Mouse (Mus musculus): ENCODE data around the gene Ccl9. TPM values are rescaled to one million over a fixed set of nuclear protein-coding genes. Genes with fewer than 3 reads are reported as not detected.

Ccl9 gene
- polyA plus RNA-seq, 1 experiment: not detected

DNA sequence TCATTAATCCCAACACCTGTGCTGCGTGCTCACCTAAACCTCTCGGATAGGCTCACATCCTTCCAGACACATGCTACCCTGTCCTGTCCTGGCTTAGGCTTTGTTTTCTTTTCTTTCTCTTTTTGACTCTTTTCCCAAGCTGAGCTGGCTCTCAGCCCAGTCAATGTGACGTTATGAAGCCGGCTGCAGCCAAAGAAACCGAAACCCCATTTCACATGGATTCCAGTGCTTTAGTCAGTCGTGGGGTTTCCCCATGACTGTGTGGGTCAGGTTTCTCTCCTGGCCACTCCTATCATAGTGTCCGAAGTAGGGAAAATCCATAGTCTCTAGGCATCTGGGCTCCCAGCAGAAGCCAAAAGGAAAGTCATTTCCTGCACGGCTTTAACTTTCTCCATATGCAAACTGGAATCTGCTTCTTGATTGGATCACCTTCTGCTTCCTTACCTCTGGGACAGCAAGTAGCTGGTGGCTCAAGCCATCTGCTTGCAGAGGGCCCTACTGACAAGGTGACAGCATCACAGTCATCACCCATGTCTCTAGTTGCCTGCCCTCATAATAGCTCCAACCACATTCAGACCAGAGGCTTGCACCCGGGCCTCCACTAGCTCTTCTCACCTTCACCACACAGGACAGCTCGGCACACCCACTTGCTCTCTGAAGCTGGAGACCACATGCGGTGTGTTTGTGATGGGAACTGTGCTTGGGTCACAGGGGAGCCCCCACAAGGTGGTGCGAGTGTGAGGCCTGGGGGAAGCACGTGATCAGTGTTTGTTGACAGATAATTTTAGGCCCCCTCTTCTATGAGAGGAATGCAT, 43.6 kb downstream of the Ccl9 start:
- Histone ChIP-seq H3K9me3 (ENCODE audit: control insufficient read depth, low read length) (no peaks in the 10 kb centered on the region), H3K36me3 (ENCODE audit: control insufficient read depth) (no peaks in the 10 kb centered on the region), H3K27me3 (ENCODE audit: control insufficient read depth) (no peaks in the 10 kb centered on the region), H3K4me1 (ENCODE audit: control insufficient read depth) (no peaks in the 10 kb centered on the region), H3K4me3 (replicated peaks) (no peak overlapping the region)
- TF ChIP-seq TAL1 (IDR thresholded peaks at IDR 0.05; ENCODE audit: low read length) (no peak), GATA1 (IDR thresholded peaks at IDR 0.05; ENCODE audit: low read length) (no peak)

GRCm38 (mm10) chr11:83534143-83534542, 44.3 kb downstream of the Ccl9 start:
- H3K4me1 ChIP-seq (ENCODE audit: control insufficient read depth): no peaks in the 10 kb centered on the region
- no peak overlapping the region for H3K4me3 ChIP-seq (replicated peaks)
- no peaks in the 10 kb centered on the region for H3K9me3 ChIP-seq (ENCODE audit: control insufficient read depth, low read length)
- no peaks in the 10 kb centered on the region for H3K27me3 ChIP-seq (ENCODE audit: control insufficient read depth)
- H3K36me3 ChIP-seq (ENCODE audit: control insufficient read depth): no peaks in the 10 kb centered on the region
- TF ChIP-seq GATA1 (IDR thresholded peaks at IDR 0.05; ENCODE audit: low read length) (no peak), TAL1 (IDR thresholded peaks at IDR 0.05; ENCODE audit: low read length) (no peak)

- H3K4me1 ChIP-seq (ENCODE audit: control insufficient read depth): no peaks in the 10 kb centered on the region
- TF ChIP-seq GATA1 (IDR thresholded peaks at IDR 0.05; ENCODE audit: low read length): no peak
- no peak for TF ChIP-seq TAL1 (IDR thresholded peaks at IDR 0.05; ENCODE audit: low read length)
Measured at GRCm38 (mm10) chr11:83533192-83533591, 45.2 kb downstream of the Ccl9 start.

DNA sequence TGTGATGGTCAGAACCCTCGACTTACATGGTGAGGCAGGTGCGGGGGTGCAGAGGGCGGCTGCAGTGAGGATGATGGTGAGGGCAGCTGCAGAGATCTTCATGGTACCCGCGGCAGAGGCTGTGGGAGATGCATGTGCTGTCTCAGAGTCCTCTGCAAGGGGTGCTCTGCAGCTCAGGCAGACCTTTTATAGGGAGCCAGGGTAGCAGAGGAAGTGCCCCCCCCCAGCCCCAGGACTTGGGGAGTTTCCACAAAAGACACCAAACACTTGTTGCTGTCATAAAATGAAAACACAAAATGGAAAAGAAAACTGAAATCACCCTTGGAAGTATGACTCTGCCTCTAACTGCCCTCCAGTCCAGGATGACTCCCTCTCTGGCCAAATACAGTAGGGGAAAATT, 48.1 kb downstream of the Ccl9 start, which contains the start of gene Ccl5:
Gene Ccl5, minus strand, starts transcription at position 159 of the 400 bp plus-strand sequence.
- no peaks in the 10 kb centered on the region for H3K36me3 ChIP-seq (ENCODE audit: control insufficient read depth)

More at GRCm38 (mm10) chr11:83533192-83533591, 45.2 kb downstream of the Ccl9 start:
- Histone ChIP-seq H3K36me3 (ENCODE audit: control insufficient read depth) (no peaks in the 10 kb centered on the region), H3K4me3 (replicated peaks) (no peak overlapping the region), H3K9me3 (ENCODE audit: control insufficient read depth, low read length) (no peaks in the 10 kb centered on the region), H3K27me3 (ENCODE audit: control insufficient read depth) (no peaks in the 10 kb centered on the region)

DNA sequence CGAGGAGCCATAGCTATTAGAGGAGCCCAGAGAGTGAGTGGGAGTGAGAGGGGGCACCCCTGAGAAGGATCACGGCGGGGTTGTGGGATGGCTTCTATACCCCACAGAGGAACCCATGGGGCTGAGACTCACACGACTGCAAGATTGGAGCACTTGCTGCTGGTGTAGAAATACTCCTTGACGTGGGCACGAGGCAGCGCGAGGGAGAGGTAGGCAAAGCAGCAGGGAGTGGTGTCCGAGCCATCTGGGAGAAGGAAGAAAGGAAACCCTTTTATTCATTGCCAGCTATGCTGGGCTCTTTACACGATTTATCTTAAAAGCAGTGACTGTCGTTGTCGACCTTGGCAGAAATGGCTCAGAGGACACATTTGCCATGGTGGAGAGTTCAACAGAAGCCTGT, 49.4 kb downstream of the Ccl9 start:
- no peaks in the 10 kb centered on the region for H3K27me3 ChIP-seq (ENCODE audit: control insufficient read depth)
- no peak overlapping the region for H3K4me3 ChIP-seq (replicated peaks)
- no peaks in the 10 kb centered on the region for H3K4me1 ChIP-seq (ENCODE audit: control insufficient read depth)
- TF ChIP-seq TAL1 (IDR thresholded peaks at IDR 0.05; ENCODE audit: low read length) (no peak), GATA1 (IDR thresholded peaks at IDR 0.05; ENCODE audit: low read length) (no peak)
- no peaks in the 10 kb centered on the region for H3K9me3 ChIP-seq (ENCODE audit: control insufficient read depth, low read length)
- H3K36me3 ChIP-seq (ENCODE audit: control insufficient read depth): no peaks in the 10 kb centered on the region

More for the DNA sequence above, 48.1 kb downstream of the Ccl9 start, which contains the start of gene Ccl5:
- Histone ChIP-seq H3K9me3 (ENCODE audit: control insufficient read depth, low read length) (no peaks in the 10 kb centered on the region), H3K4me3 (replicated peaks) (no peak within 1 kb of the TSS), H3K4me1 (ENCODE audit: control insufficient read depth) (no peaks in the 10 kb centered on the region), H3K27me3 (ENCODE audit: control insufficient read depth) (no peaks in the 10 kb centered on the region)
- TF ChIP-seq TAL1 (IDR thresholded peaks at IDR 0.05; ENCODE audit: low read length) (no peak), GATA1 (IDR thresholded peaks at IDR 0.05; ENCODE audit: low read length) (no peak)

Other genes starting within 250 kb of the Ccl9 start
- gene Rasl10b, start 169.5 kb downstream of the Ccl9 start, polyA plus RNA-seq (2012): not detected in 2 replicates
- not detected in 2 replicates for gene Gas2l2, start 149.2 kb downstream of the Ccl9 start, polyA plus RNA-seq (2012)
- not detected in 2 replicates for gene 1700020L24Rik, start 141.0 kb downstream of the Ccl9 start, polyA plus RNA-seq (2012)
- not detected in 2 replicates for gene Mmp28, start 115.6 kb downstream of the Ccl9 start, polyA plus RNA-seq (2012)
- 21.1 and 21.3 TPM in 2 replicates for gene Taf15, start 105.5 kb downstream of the Ccl9 start, polyA plus RNA-seq (2012)
- not detected in 2 replicates for gene Heatr9, start 56.5 kb downstream of the Ccl9 start, polyA plus RNA-seq (2012)
- not detected in 2 replicates for gene Ccl5, start 48.1 kb downstream of the Ccl9 start, polyA plus RNA-seq (2012)
- gene Ccl6, start 14.5 kb upstream of the Ccl9 start, polyA plus RNA-seq (2012): 0.23 TPM in 1 of 2 replicates, not detected in the other
- gene Rpl9-ps1, start 67.0 kb upstream of the Ccl9 start, polyA plus RNA-seq (2012): not detected in 2 replicates
- gene Ccl3, start 70.7 kb upstream of the Ccl9 start, polyA plus RNA-seq (2012): 0.08 and 0.24 TPM in 2 replicates
- gene Ccl4, start 83.9 kb upstream of the Ccl9 start, polyA plus RNA-seq (2012): 0.09 TPM in 1 of 2 replicates, not detected in the other
- not detected in 2 replicates for gene Wfdc17, start 125.4 kb upstream of the Ccl9 start, polyA plus RNA-seq (2012)
- not detected in 2 replicates for gene Wfdc18, start 130.4 kb upstream of the Ccl9 start, polyA plus RNA-seq (2012)
- gene Wfdc21, start 168.3 kb upstream of the Ccl9 start, polyA plus RNA-seq (2012): not detected in 2 replicates
- 0.14 and 0.15 TPM in 2 replicates for gene Heatr6, start 175.1 kb upstream of the Ccl9 start, polyA plus RNA-seq (2012)

Data from erythroblast, embryonic 14.5 days (primary cell).